Mouse (Mus musculus) fat pad, adult 2 months (tissue): ENCODE measurements around the gene Ebf1.

ENCODE experiments used
- DNase-seq: peaks from one replicate; pipeline ENCODE4 v3.0.0-alpha.2; 2011; ENCODE audit warnings: low read depth, low spot score; ENCODE audit errors: extremely low read depth

The Ebf1 gene

DNA sequence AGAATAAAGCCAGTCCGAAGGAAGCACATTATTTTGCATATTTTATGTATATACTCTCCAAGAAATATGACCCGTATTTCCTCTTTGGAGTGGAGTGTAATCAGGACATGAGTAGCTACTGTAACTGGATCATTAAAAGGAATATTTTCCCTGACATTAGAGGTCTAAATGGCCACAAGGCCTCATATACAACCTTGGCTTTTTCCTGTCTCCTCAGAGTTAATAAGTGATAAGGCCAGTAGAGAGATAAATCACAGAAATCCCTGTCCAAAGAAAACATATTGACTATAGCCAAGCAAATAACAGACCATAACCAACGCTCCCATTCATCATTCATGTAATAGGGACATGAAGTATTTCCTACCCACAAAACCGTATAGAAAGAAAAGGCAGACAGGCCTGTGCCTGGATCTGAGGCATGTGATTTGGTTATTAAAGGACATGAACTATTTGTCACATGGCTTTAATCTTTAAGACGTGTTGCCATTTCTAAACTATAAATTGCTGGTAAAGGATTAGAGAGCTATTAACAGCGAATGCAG, 315.9 kb downstream of the Ebf1 start:
- no peak for DNase-seq

- DNase-seq, result no peak
These were observed 326.7 kb downstream of the Ebf1 start for GRCm38 (mm10) chr11:44943781-44944180.

DNA sequence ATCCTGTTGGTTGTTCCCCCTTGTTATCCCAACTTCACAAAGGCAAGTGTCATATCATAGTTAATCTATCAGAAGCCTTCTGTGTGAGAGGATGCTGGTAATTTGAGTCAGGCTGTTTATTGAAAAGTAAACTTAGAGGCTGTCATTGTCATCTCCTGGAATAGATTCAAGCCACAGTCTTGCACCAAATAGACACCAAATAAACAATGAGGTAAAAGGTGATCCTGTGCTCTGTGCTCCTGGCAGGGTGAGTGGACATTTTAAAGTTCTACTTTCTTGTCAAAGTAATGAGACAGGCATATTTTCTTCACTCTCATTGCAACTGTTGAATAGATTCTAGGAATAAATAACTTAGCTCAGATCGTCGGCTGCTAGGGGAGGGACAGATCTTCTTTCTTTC, 327.3 kb downstream of the Ebf1 start:
- no peak for DNase-seq

DNA sequence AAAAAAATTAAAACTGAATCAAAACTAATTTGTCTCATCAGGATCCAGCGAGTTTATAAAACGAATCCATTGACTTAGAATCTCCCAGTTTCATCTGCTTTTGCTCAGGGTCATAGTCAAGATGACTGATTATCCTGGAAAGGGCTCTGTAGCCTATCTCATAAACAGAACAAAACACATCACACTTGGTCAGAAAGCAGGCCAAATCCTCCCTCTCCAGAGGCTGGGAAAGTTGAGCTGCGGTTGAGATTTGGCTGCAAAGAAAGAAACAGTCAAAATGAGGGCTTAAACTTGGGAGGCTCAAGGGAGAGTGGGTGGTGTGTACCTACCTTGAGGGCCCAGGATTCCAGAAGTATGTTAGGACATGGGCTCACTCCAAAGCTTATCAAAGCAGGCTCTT, 329.5 kb downstream of the Ebf1 start:
- DNase-seq, result no peak

DNA sequence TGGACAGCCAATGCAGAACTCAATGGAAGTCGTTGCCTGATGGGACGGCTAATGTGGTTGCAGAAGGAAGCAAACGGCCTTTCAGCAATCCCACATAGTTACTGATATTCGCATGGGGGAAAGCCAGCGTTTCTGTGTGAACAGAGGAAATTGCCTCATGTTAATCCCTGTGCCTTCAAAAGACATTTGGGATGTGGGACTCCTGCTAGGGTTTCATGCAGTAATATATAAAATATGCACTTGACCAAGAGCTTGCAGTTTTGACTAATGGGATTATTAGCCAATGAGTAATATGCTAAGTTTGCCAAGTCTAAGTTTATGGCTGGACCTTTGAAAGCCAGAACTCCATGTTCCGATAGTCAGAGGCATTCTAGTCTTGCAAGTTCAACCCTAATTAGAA, 331.4 kb downstream of the Ebf1 start:
- no peak for DNase-seq

DNA sequence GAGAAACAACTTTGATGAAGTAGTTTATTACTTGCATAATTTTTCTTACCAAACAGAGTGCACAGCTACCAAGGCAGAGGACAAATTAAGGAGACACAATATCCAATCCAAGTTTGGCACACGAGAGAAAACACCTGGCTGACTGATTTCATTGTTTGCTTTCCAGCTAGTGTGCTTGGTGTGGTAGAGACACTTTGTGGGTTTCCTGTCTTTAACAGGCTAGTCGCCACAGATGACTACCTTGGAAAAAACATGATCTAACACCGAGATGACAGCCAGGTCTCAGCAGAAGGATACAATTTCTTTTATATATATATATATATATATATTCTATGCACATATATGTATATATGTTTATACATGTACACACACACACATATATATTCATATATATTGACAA, 332.0 kb downstream of the Ebf1 start:
- DNase-seq, result no peak

DNA sequence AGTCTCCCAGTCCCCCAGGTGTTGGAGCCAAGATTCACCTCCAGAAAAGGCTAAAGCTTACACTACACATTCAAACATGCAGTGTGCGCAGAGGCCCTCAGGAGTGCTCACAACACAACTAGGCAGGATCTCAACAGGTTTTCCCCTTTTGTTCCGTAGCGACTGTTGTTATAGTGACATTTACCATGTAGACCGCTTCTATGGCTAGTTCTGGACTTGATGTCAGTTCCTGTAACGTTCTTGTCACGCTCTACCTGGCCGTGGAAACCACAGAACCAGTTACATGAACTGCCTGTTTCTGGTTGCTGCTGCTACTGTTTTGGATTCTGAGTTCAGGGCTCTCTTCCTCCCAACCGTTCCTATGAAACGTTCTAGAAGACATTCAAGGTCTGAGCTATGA, 333.2 kb downstream of the Ebf1 start:
- DNase-seq, result no peak

GRCm38 (mm10) chr11:44951506-44951905, 334.4 kb downstream of the Ebf1 start:
- no peak for DNase-seq

DNA sequence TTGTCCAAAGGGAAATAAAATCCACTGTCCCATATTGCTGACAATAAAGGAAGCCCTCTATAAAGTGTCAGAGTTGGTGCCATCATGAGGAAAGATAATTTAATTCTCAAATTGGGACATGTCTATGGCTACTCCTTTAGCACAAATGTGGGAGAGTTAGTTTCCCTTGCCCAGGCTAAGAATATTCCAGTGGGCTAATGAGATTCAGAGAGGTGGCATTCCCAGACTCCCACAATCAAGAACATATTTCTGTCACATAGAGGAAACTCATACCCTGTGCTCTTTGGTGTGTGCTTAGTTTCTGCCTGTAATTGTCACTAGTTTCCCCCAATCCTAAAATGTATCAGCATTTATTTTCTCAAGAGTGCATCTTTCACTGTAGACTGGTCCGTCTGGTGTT, 336.2 kb downstream of the Ebf1 start:
- DNase-seq, result no peak

DNA sequence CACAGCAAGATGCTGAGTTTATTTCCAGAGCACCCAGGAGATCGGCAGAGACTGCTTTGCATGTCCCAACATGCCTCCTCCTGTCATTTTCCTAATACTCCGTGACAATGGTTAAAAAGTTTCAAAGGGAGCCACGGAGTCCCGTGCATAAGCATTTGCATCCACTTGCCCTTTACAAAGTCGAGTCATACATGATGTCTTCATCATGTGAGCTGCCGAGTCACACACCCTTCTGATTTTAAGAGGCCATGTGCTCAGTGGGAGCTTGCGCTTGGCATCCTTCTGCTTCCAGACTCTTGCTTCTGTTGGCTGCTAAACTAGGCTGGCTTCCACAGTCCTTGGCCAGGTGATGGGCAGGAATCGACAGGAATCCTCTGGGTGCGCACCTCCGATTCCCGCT, 336.7 kb downstream of the Ebf1 start:
- DNase-seq, result no peak

DNA sequence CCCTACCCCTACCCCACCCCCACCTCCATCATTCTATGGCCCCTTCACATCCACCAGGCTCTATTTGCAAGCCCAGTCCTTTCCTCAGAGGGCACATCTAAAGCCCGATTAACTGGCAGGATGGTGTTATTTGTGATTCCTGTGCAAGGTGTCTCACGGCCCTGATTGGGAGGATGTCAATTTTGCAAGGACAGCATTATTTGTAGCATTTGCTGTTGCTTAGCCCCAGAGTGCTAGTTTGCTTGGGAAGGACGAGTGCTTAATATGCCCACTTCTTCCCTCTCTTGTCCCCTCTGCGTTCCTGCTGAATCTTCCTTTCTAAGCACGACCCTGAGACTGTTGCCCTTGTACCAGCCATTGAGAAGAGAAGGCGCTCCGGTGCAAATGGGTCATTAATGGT, 337.2 kb downstream of the Ebf1 start:
- no peak for DNase-seq

DNA sequence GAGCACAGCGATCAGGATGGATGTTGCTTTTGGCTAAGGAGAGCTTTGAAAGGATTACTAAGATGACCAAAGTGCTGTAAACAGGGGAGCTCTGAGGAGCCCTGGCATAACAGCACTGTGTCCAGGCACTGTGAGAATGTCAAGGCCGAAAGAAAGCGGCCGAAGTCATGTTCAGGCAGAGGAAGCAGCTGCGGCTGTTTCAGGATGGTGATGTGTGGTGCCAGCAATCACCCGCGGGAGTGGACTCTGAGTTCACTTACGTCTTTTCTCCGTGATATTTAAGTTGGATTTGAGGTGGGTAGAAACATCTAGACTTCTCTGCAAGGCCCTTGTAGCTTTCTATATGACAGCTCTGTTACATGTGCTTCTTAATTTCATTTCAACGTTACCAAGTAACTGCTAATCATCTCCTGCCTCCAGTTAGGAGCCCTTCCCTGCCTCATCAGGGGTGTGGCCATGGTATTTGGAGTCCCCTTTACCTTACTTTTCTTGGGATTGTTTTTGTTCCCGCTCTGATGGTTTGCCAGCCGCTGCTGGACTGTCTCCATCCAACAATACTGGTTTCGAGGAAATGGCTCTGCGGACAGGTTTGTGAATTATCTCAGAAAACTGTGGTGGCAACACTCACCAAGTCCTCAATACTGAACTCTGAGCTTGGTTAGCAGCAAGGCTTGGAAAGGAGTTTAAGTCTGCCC, 345.8 kb downstream of the Ebf1 start:
- no peak for DNase-seq

DNA sequence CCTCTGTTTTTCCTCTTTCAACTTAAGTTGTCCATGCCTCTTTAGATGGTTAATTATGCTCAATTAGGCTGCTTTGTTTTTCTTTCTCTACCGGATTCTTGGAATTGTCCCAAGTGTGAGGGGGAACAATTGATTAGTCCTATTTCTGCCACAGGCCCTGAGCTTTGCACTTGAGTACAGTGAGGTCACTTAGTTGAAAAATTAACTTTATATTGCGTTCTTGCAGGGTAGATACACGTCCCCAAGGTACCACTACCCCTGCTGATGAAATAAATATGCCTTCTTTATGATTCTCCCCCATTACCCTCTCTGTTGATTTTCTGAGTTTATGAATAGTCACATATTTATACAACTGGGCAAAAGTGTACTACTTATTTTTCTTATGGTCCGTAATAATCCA, 351.9 kb downstream of the Ebf1 start:
- no peak for DNase-seq

GRCm38 (mm10) chr11:44974271-44974670, 357.2 kb downstream of the Ebf1 start:
- no peak for DNase-seq

DNA sequence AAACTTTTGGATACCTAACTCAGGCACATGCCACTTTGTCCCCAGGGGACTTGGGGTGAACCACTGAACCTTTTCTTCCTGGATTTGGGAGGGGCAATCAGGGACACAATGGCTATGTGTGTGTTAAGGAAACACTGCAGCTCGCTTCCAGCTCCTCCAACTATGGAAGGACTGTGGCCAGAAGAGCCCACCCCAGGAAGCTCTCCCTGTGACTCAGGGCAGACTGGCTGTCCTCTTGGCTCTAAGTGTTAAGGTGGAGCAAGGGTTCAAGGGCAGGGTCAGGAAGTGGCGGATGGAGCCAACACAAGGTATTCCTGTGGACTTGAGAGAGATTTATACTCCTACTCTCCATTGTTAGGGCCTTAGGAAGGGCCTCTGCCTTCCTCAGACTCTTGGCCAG, 358.0 kb downstream of the Ebf1 start:
- DNase-seq, result no peak

DNA sequence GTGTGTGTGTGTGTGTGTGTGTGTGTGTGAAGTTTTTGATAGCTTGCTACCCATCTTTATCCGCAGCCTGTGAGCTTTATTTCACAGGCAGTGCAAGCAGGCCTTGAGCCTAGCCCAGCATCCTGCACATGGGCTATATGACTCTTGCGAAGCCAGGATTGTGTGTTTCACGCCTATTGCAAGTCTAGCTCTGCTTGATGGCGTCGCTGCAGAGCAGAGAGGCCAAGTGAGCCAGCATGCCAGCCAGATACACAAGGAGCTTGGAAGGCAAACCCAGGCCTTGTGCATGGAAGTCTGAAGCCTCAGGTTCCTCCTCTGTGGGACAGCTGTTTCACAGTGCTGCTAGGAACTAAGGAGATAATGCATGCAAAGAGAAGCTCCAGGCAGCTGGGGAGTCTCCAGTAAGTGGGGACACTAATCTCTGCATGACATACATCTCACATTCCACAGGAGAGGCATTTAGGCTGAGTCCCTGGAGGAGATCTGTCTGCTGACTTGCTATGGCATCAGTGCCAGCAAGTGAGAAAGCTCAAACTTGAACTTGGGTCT, 359.2 kb downstream of the Ebf1 start:
- no peak for DNase-seq

DNA sequence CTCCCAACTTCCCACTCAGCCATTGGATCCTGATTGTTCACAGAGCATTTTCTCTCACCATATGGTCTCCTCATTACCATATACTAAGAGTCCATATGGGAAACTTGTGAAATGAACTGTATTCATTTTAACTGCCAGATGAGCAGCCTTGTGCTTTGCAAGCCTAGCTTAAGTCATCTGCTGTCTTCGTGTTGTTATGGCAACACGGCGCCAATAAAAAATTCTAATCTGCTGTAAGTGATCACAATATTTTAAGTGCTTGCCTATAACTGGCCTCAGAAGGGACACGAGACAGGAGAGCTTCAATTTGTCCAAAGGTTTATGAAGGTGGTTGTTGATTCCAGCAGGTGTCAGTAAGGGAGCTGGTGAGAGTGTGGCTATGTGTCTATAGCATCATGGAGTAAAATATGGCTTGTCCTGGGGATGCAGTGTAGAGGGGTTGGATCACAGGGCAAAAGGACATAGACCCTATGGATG, 360.8 kb downstream of the Ebf1 start:
- no peak for DNase-seq

GRCm38 (mm10) chr11:44979391-44979790, 362.3 kb downstream of the Ebf1 start:
- DNase-seq, result no peak

GRCm38 (mm10) chr11:44982225-44982624, 365.1 kb downstream of the Ebf1 start:
- DNase-seq, result no peak

- no peak for DNase-seq
These were observed 366.8 kb downstream of the Ebf1 start for GRCm38 (mm10) chr11:44983961-44984360.

DNA sequence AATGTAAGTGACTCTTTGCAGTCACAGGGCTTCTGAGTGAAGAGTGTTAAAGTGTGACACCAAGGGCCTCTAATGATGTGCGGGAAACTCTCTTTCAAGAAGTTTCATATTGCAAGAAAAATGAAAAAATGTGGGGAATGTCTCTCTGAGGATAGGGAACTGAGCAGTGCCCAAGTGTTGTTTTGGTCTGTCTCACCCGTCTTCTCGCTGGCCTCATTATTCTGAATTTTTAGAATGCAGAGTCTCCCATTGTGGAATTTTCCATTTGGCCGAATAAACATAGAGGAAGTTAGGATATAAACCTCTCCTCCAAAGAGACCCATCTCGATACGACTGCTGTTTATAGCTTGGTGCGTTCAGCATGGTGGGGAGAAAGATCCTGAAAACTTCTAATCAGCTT, 367.3 kb downstream of the Ebf1 start:
- no peak for DNase-seq

DNA sequence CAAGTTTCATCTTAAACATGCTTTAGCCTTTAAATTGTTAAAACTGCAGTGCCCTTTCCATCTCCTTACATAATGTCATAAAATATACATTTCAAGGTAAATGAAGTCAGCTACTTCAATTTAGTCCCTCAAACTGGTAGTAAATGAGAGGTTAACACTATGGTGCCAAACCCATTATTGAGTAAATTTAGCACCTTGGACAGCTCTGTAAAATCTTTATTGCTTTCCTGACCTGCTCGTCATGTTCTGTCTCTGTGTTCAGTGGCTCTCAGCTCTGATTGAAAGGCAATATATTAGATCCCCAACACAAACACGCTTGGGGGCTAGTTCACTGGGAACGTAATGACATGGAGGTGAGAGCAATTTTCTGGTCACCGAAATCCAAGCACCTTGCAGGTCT, 370.7 kb downstream of the Ebf1 start:
- DNase-seq, result no peak
